Mouse (Mus musculus): ENCODE results near the gene Zfp574. TPM values are rescaled to one million over a fixed set of nuclear protein-coding genes. Genes with fewer than 3 reads are reported as not detected.
A peak's percentile ranks its signal among the peaks of the same experiment; 100 is the strongest.

Zfp574 gene
- polyA plus RNA-seq, 1 experiment from 2014 or later, result 37.8 TPM

GRCm38 (mm10) chr7:25125716-25126281 lies 53.4 kb downstream of the Zfp574 start:
- Histone ChIP-seq H3K27me3 (peaks cover 18% of the 10 kb centered on the region), H3K4me3 (no peak overlapping the region), H3K4me1 (0 out of 2 replicates have a peak, but pooled peaks cover 5% of the 10 kb centered on the region), H3K9ac (no peak overlapping the region), H3K36me3 (no peaks in the 10 kb centered on the region), H3K9me3 (no peaks in the 10 kb centered on the region), H3K27ac (no peak overlapping the region), H3K4me2 (replicated peaks) (no peak overlapping the region)
- no peak for ATAC-seq (ENCODE audit: low FRiP score, low read depth)
- 80% methylated on average over 10 of the region's 10 CpGs for WGBS

GRCm38 (mm10) chr7:25127971-25128370 lies 55.6 kb downstream of the Zfp574 start:
- WGBS, result 70% methylated on average over 9 of the region's 9 CpGs
- H3K4me2 ChIP-seq (replicated peaks), result no peak overlapping the region
- no peak overlapping the region for H3K4me3 ChIP-seq
- no peaks in the 10 kb centered on the region for H3K36me3 ChIP-seq
- no peak overlapping the region for H3K9ac ChIP-seq
- no peak for ATAC-seq (ENCODE audit: low FRiP score, low read depth)
- H3K9me3 ChIP-seq, result no peaks in the 10 kb centered on the region
- H3K4me1 ChIP-seq, result peaks cover 5% of the 10 kb centered on the region; the same call in 1 of the 2 replicates
- peaks cover 33% of the 10 kb centered on the region for H3K27me3 ChIP-seq
- H3K27ac ChIP-seq, result no peak overlapping the region

DNA sequence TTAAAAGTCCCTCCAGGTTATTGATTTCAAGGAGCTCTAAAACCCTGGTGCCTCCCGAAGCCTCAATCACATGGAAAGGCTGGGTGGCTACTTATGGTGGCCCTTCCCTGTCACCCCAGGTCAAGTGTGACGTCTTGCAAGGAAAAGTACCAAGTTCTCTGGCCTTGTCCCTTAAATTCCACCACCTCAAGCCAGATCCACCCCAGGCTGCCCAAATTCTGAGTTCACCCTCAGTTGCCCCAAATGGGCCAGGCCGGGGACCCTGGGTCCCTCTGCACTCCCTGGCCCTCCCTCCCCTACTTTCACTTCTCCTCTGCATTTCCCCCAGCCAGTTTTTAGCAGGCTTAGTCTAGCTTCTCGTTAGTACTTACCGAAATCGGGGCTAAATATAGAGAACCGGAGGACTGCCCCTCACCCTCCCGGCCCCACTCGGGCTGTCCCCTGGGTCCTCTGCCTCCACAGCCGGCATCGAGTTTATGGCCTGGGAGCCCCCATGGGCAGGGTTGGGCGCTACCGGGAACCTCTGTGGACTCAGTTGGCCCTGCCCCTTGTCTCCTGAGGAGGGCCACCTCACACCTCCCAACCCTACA lies 57.1 kb downstream of the Zfp574 start:
- H3K4me1 ChIP-seq, result peaks cover 5% of the 10 kb centered on the region; the same call in 1 of the 2 replicates
- H3K4me2 ChIP-seq (replicated peaks), result no peak overlapping the region
- H3K36me3 ChIP-seq, result no peaks in the 10 kb centered on the region
- H3K9ac ChIP-seq, result no peak overlapping the region
- H3K27ac ChIP-seq, result no peak overlapping the region
- no peak overlapping the region for H3K4me3 ChIP-seq
- ATAC-seq (ENCODE audit: low FRiP score, low read depth), result no peak
- H3K27me3 ChIP-seq, result peaks cover 48% of the 10 kb centered on the region
- no peaks in the 10 kb centered on the region for H3K9me3 ChIP-seq
- 43% methylated on average over 13 of the region's 13 CpGs for WGBS

GRCm38 (mm10) chr7:25130565-25130964 lies 58.2 kb downstream of the Zfp574 start:
- Histone ChIP-seq H3K9ac (no peak overlapping the region), H3K9me3 (peaks cover under 1% of the 10 kb centered on the region; the same call in 1 of the 2 replicates), H3K4me3 (no peak overlapping the region), H3K27ac (no peak overlapping the region), H3K36me3 (no peaks in the 10 kb centered on the region), H3K27me3 (peaks cover 58% of the 10 kb centered on the region), H3K4me2 (replicated peaks) (no peak overlapping the region), H3K4me1 (peaks cover 5% of the 10 kb centered on the region; the same call in 1 of the 2 replicates)
- no peak for ATAC-seq (ENCODE audit: low FRiP score, low read depth)
- 76% methylated on average over 11 of the region's 11 CpGs for WGBS

DNA sequence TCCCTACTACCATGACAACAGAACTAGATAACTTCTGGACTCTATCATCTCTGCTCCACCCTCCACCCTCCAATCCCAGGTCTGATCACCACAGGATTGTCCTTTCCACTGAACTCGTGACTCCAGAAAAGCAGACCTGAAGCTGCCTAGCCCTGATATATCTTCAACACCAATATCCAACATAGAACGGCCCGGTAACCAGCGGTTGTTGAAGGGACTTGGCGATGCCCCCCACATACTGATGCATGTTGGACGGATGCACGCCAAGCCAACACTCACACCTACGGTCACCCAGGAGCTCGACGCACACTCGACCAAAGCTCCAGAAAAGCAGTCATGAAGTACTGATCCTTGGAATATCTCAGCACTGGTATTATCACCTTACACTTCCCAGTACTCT lies 58.9 kb downstream of the Zfp574 start:
- peaks cover 65% of the 10 kb centered on the region for H3K27me3 ChIP-seq
- ATAC-seq (ENCODE audit: low FRiP score, low read depth), result no peak
- WGBS, result 89% methylated on average over 11 of the region's 11 CpGs

GRCm38 (mm10) chr7:25132318-25132960 lies 60.1 kb downstream of the Zfp574 start:
- WGBS, result 8% methylated on average over 25 of the region's 25 CpGs
- H3K4me3 ChIP-seq, result no peak overlapping the region
- ATAC-seq (ENCODE audit: low FRiP score, low read depth), result no peak
- H3K9me3 ChIP-seq, result peaks cover 3% of the 10 kb centered on the region; the same call in 1 of the 2 replicates
- no peaks in the 10 kb centered on the region for H3K36me3 ChIP-seq
- peak overlapping the region; percentile 4; the same call in 1 of the 2 replicates for H3K4me2 ChIP-seq (replicated peaks)
- peaks cover 5% of the 10 kb centered on the region; the same call in 1 of the 2 replicates for H3K4me1 ChIP-seq
- peaks cover 68% of the 10 kb centered on the region for H3K27me3 ChIP-seq
- H3K27ac ChIP-seq, result no peak overlapping the region
- 0 out of 2 replicates have a peak overlapping the region, but pooled peaks have one; percentile 14 for H3K9ac ChIP-seq

More for the DNA sequence above, 58.9 kb downstream of the Zfp574 start:
- Histone ChIP-seq H3K4me3 (no peak overlapping the region), H3K9me3 (peaks cover 3% of the 10 kb centered on the region; the same call in 1 of the 2 replicates), H3K27ac (no peak overlapping the region), H3K36me3 (no peaks in the 10 kb centered on the region), H3K4me2 (replicated peaks) (no peak overlapping the region), H3K9ac (no peak overlapping the region), H3K4me1 (peaks cover 5% of the 10 kb centered on the region; the same call in 1 of the 2 replicates)

Small RNA genes within 50 kb of the gene (microRNA-seq; reads per million reads assigned to microRNA genes)
- not detected for gene Mir6537

Other genes with a start within 250 kb of the Zfp574 start
- 19.5 and 23.9 TPM in 2 replicates for gene Gm9844, start 210.4 kb upstream of the Zfp574 start, polyA plus RNA-seq (2015; fragmentation: Nextera tagmentation; extraction: Ambion mirVana)
- not detected in 2 replicates for gene Lypd4, start 202.6 kb upstream of the Zfp574 start, polyA plus RNA-seq (2015; fragmentation: Nextera tagmentation; extraction: Ambion mirVana)
- not detected in 2 replicates for gene Dmrtc2, start 202.5 kb upstream of the Zfp574 start, polyA plus RNA-seq (2015; fragmentation: Nextera tagmentation; extraction: Ambion mirVana)
- gene Rps19, start 188.2 kb upstream of the Zfp574 start, polyA plus RNA-seq (2015; fragmentation: Nextera tagmentation; extraction: Ambion mirVana), result 2,528 and 2,568 TPM in 2 replicates
- 0.45 and 0.86 TPM in 2 replicates for gene Cd79a, start 175.2 kb upstream of the Zfp574 start, polyA plus RNA-seq (2015; fragmentation: Nextera tagmentation; extraction: Ambion mirVana)
- 131 and 132 TPM in 2 replicates for gene Arhgef1, start 169.7 kb upstream of the Zfp574 start, polyA plus RNA-seq (2015; fragmentation: Nextera tagmentation; extraction: Ambion mirVana)
- gene Gm4881, start 128.1 kb upstream of the Zfp574 start, polyA plus RNA-seq (2015; fragmentation: Nextera tagmentation; extraction: Ambion mirVana), result not detected in 2 replicates
- gene Rabac1, start 99.8 kb upstream of the Zfp574 start, polyA plus RNA-seq (2015; fragmentation: Nextera tagmentation; extraction: Ambion mirVana), result 138 and 146 TPM in 2 replicates
- gene Atp1a3, start 66.6 kb upstream of the Zfp574 start, polyA plus RNA-seq (2015; fragmentation: Nextera tagmentation; extraction: Ambion mirVana), result 0.59 and 1.3 TPM in 2 replicates
- 8.5 and 10.2 TPM in 2 replicates for gene Grik5, start 221 bp upstream of the Zfp574 start, polyA plus RNA-seq (2015; fragmentation: Nextera tagmentation; extraction: Ambion mirVana)
- 2.0 and 2.2 TPM in 2 replicates for gene Pou2f2, start 107.2 kb downstream of the Zfp574 start, polyA plus RNA-seq (2015; fragmentation: Nextera tagmentation; extraction: Ambion mirVana)
- 10.2 and 10.5 TPM in 2 replicates for gene Dedd2, start 148.0 kb downstream of the Zfp574 start, polyA plus RNA-seq (2015; fragmentation: Nextera tagmentation; extraction: Ambion mirVana)
- 2.3 and 2.8 TPM in 2 replicates for gene Zfp526, start 148.9 kb downstream of the Zfp574 start, polyA plus RNA-seq (2015; fragmentation: Nextera tagmentation; extraction: Ambion mirVana)
- gene Gsk3a, start 165.3 kb downstream of the Zfp574 start, polyA plus RNA-seq (2015; fragmentation: Nextera tagmentation; extraction: Ambion mirVana), result 11.9 and 13.0 TPM in 2 replicates
- 25.6 and 26.6 TPM in 2 replicates for gene Erf, start 178.2 kb downstream of the Zfp574 start, polyA plus RNA-seq (2015; fragmentation: Nextera tagmentation; extraction: Ambion mirVana)
- 40.9 and 43.6 TPM in 2 replicates for gene Cic, start 195.1 kb downstream of the Zfp574 start, polyA plus RNA-seq (2015; fragmentation: Nextera tagmentation; extraction: Ambion mirVana)
- 281 and 307 TPM in 2 replicates for gene Pafah1b3, start 225.4 kb downstream of the Zfp574 start, polyA plus RNA-seq (2015; fragmentation: Nextera tagmentation; extraction: Ambion mirVana)
- gene Prr19, start 228.8 kb downstream of the Zfp574 start, polyA plus RNA-seq (2015; fragmentation: Nextera tagmentation; extraction: Ambion mirVana), result 0.91 and 1.1 TPM in 2 replicates
- gene Tmem145, start 233.5 kb downstream of the Zfp574 start, polyA plus RNA-seq (2015; fragmentation: Nextera tagmentation; extraction: Ambion mirVana), result 1.5 and 1.9 TPM in 2 replicates
- 18.1 and 19.5 TPM in 2 replicates for gene Megf8, start 244.6 kb downstream of the Zfp574 start, polyA plus RNA-seq (2015; fragmentation: Nextera tagmentation; extraction: Ambion mirVana)